Mouse (Mus musculus): ENCODE data around the gene Rbm26.

The Rbm26 gene

DNA sequence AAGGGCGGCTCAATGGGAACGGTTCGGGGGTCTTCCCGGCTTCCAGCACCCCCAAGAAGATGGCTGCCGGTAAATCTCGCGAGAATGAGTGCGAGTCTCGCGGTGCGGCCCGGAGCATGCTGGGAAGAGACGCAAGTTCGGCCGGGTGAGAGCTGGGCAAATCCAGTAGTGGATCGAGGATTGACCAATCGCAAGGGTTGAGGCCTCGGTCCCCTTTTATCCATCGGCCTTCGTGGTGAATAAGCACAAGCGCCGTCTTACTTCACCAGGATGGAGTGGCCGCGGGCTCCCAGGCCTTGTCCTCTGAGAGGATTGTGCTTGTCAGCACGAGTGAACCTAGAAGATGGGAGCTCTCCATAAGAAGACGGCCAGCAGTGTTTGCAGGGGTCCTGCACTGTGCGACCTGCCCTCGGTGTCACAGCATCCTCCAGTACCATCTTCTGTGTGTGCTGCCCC lies at the start of gene Rbm26:
Rbm26 (minus strand) TSS at position 90 of the 456 bp plus-strand sequence.
- peak; percentile 98 for DNase-seq

DNA sequence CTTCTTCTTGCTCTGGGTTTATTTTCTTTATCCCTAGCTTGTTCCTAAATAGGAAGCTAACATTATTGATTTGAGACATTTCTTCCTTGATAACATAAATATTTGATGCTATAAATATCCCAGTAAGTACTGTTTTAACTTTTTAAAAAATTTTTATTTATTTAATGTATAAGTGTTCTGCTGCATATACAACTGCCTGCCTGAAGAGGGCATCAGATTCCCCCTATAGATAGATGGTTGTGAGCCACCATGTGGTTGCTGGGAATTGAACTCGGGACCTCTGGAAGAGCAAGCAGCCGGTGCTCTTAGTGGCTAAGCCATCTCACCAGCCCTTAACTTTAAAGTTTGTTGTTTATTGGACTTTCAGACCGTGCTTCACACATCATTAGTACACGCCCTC lies 48.7 kb upstream of the Rbm26 start:
- no peak for DNase-seq

DNA sequence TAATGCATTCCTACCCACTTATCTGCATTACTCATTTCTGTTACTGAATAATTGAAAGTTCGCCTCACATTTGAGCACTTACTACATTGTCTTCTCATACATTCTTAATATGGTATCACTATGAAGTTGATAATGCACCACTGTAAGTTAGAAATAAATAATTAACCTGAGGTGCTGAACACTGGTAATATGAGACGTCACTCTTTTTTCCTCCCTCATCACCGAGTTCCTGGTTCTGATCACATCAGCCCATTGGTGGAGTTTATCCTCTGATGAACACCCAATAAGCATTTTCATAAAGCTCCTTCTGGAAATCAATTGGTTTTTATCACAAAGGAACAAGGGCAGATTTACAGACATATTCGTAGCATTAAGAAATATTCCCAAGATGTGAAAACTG lies 45.1 kb upstream of the Rbm26 start:
- DNase-seq = no peak

DNA sequence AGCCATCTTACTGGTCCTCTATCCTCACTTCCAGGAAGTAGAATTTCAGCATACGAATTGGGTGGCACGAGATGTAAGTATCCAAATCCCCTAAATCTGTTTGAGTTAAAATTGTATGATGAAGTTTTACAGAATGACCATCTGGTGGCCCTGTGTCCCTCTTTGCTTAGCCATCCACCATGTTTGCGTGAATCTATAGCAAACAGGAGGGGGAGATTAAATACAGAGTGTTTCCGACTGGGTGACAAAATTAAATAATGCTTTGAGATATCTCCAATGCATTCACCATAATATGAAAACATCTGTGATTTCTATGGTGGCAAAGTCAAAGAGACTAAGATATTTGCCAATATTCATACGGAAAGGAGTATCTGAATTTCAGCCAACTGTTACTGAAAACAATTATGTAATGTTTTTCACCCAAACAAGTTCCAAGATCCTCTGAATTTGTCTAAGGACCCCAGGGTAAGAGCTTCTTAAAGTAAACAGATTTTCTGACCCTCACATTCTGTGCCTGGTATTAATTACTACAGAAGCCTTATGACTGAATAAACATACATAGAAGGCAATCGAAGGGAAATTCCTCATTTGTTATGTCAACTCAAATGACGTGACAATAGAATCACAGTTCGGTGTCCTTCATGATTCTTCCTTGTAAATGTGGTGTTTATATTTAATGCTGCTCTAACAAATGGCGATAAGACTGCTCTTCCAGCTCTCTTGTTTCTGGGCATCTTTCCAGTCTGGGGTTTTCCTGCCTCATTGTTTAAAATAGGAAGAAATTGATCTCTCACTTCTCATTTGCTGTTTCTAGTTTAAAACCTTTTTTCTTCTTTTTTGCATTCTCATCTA lies 42.6 kb upstream of the Rbm26 start:
- peak; percentile 15 to 42 for DNase-seq

DNA sequence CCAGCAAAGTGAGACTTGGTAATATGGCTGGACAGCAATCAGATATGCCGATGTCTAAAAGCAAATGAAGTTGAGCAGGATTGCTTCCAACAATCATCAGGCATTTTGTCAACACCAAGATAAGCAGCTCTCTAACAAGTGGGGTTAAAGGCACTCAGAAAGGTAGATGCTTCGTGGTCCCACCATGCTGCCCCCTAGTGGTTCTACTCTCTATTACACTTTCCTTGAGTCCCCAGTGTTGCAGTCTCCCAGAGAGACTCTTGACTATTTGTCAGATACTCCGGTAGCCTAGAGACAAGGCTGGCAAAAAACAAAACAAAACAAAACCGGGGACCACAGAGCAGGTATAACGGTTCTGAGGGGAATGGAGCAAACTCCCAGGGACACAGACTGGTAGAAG lies 21.3 kb upstream of the Rbm26 start:
- peak; percentile 14 to 40 for DNase-seq

DNA sequence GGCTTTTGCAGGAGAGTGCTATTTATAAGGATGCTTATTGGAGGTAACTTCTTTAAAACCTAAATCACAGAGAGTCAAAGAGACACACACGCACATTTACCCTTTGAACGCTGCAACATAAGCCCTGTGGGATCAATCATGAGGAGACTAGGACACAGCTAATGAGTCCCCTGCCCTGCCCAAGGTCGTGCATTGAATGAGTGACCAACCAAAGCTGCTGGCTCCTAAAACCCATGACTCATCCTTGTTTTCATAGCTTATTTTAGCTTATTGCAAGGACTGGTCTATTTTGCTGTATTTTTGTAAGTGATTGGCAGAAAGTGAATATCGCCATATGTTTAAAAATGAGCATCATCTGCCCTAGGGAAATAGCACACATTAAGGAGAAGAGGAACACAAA lies 17.6 kb upstream of the Rbm26 start:
- DNase-seq = no peak

DNA sequence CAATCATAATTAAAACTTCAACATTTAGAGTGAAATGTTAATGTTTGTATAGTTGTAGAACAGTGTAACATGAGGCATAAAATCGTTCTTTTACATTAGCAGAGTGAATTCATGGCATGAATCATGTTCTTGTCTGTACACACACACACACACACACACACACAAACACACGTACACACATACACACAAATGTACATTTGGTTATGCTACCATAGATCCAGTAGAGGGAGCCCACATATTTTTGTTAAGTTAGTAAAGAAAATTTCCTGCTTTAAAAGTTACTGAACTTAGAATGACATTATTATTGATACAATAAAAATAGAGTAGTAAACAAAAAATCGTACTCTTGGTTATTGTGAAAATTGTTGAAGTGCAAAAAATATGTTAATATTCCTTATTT lies 7.7 kb upstream of the Rbm26 start:
- DNase-seq = peak in 1 of 2 experiments; percentile 10

DNA sequence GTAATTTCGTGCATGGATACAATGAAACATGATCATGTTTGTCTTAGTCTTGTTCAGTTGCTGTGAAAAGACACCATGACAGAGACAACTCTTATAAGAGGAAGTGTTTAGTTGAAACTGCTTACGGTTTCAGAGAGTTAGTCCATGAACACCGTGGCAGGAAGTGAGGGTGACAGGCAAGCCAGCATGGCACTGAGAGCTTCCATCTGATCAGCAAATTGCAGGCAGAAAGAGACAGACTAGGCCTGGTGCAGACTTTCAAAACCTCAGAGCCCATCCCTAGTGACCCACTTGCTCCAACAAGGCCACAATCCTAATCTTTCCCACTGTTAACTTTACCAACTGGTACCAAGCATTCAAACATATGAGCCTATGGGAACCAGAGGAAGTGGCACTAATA lies 5.7 kb upstream of the Rbm26 start:
- DNase-seq = no peak

DNA sequence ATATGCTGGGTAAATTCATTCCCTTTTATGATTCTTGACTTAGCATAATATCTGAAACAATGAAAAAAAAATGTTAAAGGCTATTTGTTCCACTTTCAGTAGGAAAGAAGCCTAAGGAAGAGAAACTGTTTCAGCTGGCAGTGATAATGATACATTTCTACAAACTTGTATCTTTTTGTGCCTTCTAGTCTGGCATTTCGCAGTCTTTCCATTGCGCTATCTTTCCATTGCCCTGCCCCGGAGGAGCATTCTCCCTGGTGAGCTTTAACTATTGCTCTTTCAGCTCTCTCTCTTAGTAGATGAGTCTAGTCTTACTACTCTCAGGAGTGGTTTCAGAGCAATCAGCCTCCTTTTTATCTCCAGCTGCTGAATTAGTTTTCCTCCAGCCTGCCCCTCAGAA lies 2.6 kb upstream of the Rbm26 start:
- DNase-seq = no peak

DNA sequence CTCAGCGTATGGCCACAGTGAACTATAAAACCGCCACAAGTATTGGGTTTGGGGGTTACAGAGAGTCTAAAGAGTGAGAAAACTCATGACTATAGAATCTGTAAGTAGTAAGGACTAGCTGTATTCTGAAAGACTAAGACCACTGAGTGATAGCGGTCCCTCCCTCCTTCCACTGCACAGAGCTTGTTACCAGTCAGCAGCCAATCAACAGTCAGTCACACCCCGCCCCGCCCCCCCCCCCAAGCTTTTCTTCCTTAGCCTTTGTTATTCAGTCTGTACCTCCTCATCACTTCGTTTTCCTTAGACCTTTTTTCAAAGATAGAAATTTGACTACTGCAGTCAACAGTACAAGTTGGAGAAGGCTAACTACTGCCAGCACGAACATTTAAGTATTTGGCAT lies 1.9 kb upstream of the Rbm26 start:
- DNase-seq = no peak

DNA sequence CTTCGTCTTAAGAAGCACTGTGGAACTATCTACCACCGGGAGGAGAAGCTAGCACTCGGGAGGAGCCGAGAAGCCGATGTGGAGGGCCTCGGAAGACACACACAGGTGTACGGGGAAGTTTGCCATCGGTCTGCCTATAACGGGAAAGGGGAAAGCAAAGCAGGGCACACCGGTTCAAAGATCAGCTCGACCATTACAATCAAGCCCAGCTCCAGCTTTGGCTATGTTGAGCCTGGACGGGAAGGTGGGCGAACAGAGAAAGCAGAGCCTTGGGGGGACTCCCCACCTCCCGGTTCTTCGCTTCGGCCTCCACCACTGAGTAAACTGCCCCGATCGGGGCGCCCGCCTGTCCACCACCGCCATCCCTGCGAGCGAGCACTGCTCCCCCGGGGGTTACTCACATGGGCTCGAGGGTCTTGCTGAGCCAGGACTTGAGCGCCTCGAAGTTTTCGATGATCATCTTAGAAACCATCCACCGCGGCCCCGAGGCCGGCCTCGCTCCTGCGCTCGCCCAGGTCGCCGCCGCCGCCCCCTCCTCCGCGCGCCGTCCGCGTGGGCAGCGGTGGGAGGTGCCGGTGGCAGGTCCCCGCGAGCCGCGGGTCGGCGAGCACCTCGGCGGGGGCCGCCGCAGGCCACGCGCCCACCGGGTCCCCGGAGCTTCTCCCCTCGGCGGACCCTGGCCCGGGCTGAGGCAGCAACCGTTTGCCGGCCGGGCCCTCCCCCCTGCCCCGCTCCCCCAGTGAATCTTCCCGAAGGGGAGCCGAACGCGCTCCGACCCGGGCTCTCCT lies 552 bp downstream of the Rbm26 start:
- peak in 1 of 2 experiments; percentile 63 for DNase-seq

DNA sequence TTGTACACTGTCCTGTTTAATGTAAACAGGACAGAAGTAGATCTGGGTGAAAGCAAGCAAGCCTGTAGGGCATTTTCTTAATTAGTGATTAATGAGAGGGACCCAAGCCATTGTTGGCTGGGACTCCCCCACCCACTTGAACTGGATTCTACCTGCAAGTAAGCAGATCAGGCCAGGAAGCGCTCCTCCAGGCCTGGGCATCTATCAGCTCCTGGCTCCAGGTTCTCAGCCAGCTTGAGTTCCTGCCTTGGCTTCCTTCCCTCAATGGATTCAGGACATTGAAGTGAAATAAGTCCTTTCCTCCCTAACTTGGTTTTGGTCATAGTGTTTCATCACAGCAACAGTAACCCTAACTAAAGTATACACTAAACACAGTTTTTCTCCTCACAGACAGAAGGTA lies 9.9 kb downstream of the Rbm26 start:
- peak; percentile 40 to 42 for DNase-seq

DNA sequence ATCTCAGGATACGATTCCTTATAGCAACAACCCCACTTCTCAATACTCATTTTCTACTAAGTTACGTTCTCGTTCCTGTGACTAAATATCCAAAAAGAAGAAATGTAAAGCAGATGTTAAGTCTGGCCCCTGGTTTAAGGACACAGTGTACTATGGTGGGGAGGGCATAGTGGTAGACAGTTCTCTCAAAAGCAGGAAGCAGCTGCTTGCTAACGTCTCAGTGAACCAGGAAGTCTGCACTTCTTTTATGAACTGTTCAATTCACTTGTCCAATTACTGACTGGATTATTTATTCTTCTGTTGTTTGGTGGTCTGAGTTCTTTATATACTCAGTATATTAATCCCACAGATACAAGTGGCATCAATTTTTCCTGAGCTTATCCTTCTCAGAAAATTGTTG lies 12.3 kb downstream of the Rbm26 start:
- DNase-seq = no peak

DNA sequence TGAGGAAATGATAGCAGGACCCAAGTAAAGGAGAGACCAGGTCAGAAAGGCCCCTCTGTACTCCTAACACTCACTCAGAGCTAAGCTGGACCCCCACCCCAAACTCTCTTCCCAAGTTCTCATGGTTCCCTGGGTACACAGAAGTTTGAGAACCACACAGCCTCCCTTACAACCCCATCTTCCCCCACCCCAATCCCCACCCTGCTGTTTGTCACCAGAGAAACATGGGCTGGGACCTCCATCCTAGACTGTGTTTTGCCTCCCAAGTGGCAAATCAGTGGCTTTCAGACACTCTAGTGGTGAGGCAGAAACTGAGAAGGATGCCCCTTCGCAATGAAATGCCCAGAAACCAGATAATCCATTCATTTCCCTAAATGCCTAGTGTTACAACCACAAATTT lies 15.8 kb downstream of the Rbm26 start:
- no peak for DNase-seq

DNA sequence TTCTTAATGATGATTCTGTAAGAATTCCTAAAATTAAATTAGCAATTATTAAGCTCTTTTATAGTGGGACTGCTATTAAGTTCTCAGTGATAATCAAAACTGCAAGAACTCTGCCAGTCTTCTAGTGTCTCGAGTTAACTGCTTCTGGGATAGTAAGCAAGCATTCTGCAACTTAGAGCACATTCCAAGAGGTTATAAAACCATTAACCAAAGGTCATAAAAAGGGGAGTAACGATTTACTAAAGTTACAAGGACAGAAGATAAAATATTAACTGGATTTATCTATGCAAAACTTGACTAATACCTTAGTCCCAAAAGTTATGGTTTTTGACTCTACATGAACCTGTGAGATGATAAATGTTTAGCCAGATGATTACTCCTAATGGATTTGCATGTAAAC lies 18.6 kb downstream of the Rbm26 start:
- no peak for DNase-seq

DNA sequence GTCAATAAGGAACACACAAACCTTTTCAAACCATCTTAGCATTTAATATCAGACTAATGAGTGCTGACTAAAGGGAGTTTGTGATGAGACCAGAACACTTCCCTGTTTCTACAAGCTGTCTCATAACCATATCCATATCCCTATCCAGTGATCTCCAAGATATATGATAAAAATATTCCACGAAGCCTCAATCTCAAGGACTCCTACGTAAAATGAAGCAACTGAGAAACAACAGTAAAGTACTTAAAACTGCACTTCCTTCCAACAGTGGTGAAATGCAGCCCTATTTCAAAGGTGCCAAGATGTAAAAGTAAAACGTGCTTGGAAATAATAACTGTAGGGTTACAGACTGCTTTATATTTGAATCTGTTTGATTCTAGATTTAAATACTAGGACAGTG lies 43.1 kb downstream of the Rbm26 start:
- DNase-seq = no peak

DNA sequence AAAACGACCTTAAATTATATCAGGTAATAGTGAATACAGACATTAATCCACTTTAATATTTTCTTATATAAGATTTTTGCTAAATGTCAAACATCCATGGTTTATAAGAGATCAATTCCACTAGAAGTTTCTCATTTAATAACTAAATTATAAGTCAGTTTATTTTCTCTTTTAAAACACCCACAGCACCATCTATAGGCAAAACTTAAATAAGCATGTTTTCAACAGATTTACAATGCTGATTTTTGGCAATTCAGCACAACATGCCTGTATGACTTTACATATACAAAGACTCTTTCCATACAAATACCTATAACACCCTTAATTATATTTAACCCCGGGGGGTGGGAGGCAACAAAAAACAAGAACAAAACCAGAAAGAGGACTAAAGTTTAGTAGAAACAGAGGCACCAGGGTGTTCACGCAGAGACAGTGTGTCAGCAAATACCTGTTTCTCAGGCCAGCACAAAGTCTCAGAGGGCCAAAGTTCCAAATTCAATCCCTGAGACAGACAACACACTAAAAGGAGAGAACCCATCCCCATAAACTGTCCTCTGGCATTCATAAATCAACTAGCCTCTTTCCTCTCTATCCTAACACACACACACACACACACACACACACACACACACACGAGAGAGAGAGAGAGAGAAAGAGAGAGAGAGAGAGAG lies 49.3 kb downstream of the Rbm26 start:
- DNase-seq = no peak

DNA sequence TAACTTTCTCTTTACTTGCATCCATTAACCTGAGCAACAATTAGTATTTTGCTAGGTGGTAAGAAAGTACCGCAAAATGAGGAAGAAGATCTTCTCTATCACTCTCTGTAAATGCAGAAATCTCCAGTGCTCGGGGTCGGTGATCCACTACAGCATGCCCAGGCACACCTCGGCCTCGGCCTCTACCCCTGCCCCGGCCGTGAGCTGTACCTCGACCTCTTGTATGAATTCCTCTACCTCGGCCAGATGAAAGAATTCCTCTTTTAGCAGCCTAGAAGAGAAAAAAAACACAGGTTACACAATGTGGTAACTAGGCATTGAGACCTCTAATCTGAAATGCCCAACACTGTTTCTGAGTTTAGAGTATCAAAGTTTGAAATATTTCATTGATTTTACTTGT lies 52.6 kb downstream of the Rbm26 start:
- DNase-seq = no peak

DNA sequence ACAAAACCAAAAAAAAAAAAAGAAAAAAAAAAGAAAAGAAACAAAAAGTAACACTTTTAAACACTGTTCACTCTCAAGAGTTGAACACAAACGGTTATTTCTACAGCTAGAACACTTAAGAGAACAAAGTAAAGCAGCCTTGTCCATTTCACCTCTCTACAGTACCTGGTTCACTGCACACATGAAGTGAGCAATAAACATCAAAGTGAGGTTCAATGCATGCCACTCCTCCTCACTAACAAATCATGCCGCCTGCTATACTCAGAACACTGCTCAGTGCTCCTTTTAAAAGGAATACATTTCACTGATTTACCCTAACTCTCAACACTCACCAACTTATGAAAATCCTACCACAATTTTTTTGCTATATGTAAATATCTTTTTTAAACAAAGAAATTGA lies 61.7 kb downstream of the Rbm26 start:
- no peak for DNase-seq

DNA sequence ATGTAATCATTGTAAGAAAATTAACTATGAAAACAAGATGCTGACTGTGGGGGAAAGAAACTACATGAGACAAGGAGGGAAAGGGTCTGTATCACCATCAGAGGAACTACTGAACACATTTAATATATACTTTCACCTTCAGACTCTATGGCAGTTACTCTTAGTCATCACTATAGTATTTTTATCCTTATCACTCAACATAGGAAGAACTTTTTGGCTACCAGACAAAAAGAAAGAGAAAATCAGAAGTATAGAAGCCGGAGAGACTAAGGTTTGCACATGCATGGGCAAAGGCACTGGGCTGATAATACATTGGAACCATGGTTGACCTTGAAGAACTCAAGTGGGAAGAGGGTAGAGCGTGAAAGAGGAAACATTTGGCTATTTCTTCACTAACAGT lies 70.9 kb downstream of the Rbm26 start:
- DNase-seq = no peak

DNA sequence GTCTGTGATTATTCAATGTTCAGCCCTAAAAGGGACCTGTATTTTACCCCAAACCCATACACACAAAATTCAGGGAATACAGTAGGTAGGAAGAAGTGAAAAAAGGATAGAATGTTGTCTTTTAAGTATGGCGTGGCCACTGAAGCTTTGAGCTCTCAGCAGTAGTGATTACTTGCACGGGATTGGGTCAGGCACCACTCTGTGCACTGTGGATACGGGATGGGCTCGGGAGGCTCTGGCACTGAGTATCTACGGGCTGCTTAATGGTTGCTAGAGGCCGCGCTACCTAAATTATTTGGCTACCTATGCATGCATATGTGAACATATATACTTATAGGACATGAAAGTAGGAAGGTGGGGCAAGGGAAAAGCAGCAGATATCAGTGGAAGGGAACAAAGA lies 78.3 kb downstream of the Rbm26 start:
- no peak for DNase-seq

DNA sequence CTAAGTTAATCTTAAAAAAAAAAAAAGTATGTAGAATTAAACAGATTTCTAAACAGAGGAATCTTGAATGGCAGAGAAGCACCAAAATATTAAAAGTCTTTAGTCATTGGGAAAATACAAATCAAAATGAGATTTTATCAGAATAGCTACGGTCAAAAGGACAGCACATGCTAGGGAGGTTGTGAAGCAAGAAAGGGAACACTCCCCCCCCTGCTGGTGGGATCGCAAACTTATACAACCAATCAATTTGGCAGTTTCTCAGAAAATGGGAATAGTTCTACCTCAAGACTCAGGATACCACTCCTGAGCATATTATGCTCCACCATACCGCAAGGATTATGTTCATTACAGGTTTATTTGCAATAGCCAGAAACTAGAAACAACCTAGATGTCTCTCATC lies 80.9 kb downstream of the Rbm26 start:
- DNase-seq = no peak

DNA sequence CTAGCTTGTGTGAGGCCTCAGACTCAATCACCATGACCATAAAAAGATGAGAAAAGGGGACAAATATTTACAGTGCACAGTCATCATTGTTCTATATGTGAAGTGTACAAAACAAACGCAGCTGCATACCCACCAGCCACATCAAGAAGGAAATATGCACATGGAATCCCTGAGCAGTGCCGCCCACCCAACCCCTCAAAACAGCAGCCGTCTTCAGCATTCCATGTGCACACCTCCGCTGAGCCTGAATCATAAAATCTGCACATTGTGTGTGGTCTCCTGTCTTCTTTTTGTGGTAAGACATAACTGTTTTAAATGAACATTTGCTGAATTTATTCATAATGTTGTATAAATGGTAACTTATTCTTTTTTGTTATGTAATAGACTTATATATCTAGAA lies 90.1 kb downstream of the Rbm26 start:
- no peak for DNase-seq

Data from cerebellum, postnatal 10 days (tissue).